Mouse (Mus musculus) midbrain, embryonic 10.5 days (tissue): ENCODE measurements around the gene Map2k5. TPM values are rescaled to one million over a fixed set of nuclear protein-coding genes. Genes with fewer than 3 reads are reported as not detected.

Experiments used
- DNase-seq: peaks from one replicate; pipeline ENCODE4 v3.0.0-alpha.2; 2017; ENCODE audit warnings: low spot score
- H3K27ac ChIP-seq: fragments of 300-500 bp; sonication (generic); replicated peaks from 2 replicates; pipeline ENCODE4 v1.5.1; 2016; ENCODE audit warnings: mild to moderate bottlenecking
- H3K27me3 ChIP-seq: fragments of 300-500 bp; sonication (generic); 2 replicates; pipeline ENCODE4 v1.6.1; 2016; ENCODE audit warnings: low read depth, mild to moderate bottlenecking; ENCODE audit not compliant: poor library complexity, severe bottlenecking
- H3K36me3 ChIP-seq: fragments of 300-500 bp; sonication (generic); 2 replicates; pipeline ENCODE4 v1.6.1; 2016; ENCODE audit warnings: mild to moderate bottlenecking, moderate library complexity
- H3K4me1 ChIP-seq: fragments of 300-500 bp; sonication (generic); 2 replicates; pipeline ENCODE4 v1.6.1; 2016
- H3K4me3 ChIP-seq: fragments of 300-500 bp; sonication (generic); 2 replicates; pipeline ENCODE4 v1.5.1; 2016; ENCODE audit warnings: mild to moderate bottlenecking, moderate library complexity
- H3K9me3 ChIP-seq: fragments of 300-500 bp; sonication (generic); replicated peaks from 2 replicates; pipeline ENCODE4 v1.6.1; 2016; ENCODE audit warnings: mild to moderate bottlenecking
- WGBS: fragments of 180-500 bp; shearing (Covaris S2); methylation state at CpG from one replicate; pipeline ENCODE4 v1.1.7; 2016; 5-methylcytosine and 5-hydroxymethylcytosine counted together
- polyA plus RNA-seq: library from polyadenylated mRNA; unstranded; fragments of >200 nt; fragmentation: Nextera tagmentation; extraction: Ambion mirVana; gene quantifications from 2 replicates; pipeline ENCODE4 v1.2.1, GENCODE M21; 2016

Map2k5 gene
- polyA plus RNA-seq = 32.9 and 36.1 TPM in 2 replicates

DNA sequence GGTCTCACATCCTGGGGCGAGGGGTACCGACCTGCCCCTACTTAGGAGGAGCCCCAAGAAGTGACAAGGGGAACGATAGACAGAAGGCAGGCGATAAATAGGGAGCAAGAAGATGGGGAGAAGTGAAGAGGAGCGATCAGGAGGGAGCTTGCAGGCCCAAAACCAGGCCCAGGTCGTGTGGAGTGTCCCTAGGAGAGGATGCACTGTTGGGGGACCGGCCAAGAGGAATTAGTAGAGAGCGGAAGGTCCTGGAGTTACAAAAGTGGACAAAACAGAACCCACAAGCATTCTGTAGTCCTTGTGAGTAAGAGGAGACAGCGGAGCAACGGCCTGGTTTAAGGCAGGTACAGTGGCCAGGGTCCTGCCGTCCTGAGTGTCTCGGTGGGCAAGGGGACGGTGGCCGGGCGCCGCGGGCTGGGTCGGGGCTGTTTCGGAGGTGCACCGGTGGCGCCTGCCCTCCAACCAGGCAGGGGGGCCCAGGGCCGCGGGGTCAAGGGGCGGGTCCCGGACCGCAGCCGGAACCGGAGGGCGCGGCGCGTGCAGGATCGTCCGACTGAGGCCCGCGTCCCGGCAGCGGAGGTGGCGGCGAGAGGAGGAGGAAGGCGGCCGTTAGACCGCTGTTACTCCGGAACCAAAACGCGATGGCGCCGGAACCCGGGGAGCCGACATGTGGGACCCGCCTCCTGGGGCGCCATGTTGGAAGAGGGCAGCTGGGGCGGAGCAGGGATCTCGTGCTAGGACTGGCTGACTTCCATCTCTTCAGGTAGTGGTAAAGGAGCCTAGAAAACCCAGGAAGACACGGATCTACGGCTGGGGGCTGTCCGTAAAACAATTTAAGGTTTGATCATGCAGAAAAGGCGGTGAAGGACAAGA lies at the start of gene Map2k5:
Map2k5 (minus strand) TSS at position 633 of the 873 bp plus-strand sequence.
- H3K27ac ChIP-seq = peak within 1 kb of the TSS; percentile 96
- WGBS = 1% methylated on average over 57 of the region's 58 CpGs

DNA sequence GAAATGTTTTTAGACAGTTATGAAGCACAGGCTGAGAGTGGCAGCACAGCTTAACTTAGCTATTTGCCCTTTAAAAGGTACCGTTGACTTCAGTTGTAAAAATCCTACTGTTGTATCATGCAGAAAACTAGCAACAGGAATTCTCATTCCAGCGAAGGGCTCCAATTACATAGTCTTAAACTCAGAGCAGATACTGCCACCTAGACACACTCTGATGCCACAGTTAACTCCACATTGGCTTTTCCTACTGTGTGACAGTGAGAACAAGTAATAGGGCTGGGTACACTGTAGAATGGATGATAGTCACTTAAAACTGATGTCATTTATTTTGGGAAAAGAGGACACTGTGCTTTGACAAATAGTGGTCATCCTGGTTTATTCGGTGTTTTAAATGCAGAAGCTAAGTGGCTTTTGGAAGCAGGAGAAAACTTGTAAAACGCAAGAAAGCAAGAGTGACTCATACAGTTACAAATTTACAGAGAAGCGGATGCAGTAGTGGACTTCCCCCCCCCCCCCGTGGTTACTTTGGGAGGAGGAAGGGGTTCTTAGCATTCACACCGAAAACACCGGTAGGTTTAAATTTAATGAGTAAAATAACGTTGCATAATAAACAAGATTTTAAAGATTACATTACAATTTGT lies 43.5 kb upstream of the Map2k5 start:
- H3K27ac ChIP-seq = no peak overlapping the region
- DNase-seq = no peak
- no peaks in the 10 kb centered on the region for H3K36me3 ChIP-seq
- 72% methylated on average over 9 of the region's 9 CpGs for WGBS
- no peaks in the 10 kb centered on the region for H3K27me3 ChIP-seq
- no peak overlapping the region for H3K4me3 ChIP-seq
- no peaks in the 10 kb centered on the region for H3K9me3 ChIP-seq
- peaks cover 12% of the 10 kb centered on the region for H3K4me1 ChIP-seq

More for the DNA sequence above, at the start of gene Map2k5:
- Histone ChIP-seq H3K9me3 (no peaks in the 10 kb centered on the region), H3K4me3 (peak within 1 kb of the TSS; percentile 79), H3K27me3 (no peaks in the 10 kb centered on the region), H3K36me3 (peaks cover 18% of the 10 kb centered on the region), H3K4me1 (peaks cover 32% of the 10 kb centered on the region)
- DNase-seq = peak; percentile 89

DNA sequence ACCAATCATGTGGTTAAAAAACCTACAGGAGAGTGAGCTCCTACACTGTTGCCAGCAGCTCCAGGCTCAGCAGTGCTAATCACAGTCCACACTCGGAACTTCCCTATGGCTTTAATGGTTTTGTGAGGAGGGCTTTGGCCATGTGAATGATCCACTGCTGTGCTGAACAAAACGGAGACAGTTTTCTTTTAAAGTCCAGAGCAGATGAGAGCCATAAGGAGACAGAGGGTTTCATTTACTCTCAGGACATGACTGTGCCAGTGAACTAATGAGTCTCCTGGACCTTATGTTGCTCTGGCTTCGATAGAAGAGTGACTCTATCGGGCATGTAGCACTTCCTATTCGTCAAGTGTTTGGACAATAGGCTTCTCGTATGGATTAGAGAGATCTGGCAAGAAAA lies 42.7 kb upstream of the Map2k5 start:
- H3K4me1 ChIP-seq = peaks cover 12% of the 10 kb centered on the region
- no peaks in the 10 kb centered on the region for H3K9me3 ChIP-seq
- H3K27me3 ChIP-seq = no peaks in the 10 kb centered on the region
- no peaks in the 10 kb centered on the region for H3K36me3 ChIP-seq
- H3K4me3 ChIP-seq = no peak overlapping the region
- DNase-seq = no peak
- no peak overlapping the region for H3K27ac ChIP-seq
- 25% methylated on average over 6 of the region's 6 CpGs for WGBS

GRCm38 (mm10) chr9:63400176-63400575 lies 22.5 kb upstream of the Map2k5 start:
- no peaks in the 10 kb centered on the region for H3K27me3 ChIP-seq
- no peak overlapping the region for H3K4me3 ChIP-seq
- H3K27ac ChIP-seq = no peak overlapping the region
- WGBS = 86% methylated on average over 1 of the region's 1 CpGs
- H3K9me3 ChIP-seq = no peaks in the 10 kb centered on the region
- H3K4me1 ChIP-seq = peaks cover 36% of the 10 kb centered on the region
- H3K36me3 ChIP-seq = no peaks in the 10 kb centered on the region
- no peak for DNase-seq

GRCm38 (mm10) chr9:63399463-63399815 lies 21.7 kb upstream of the Map2k5 start:
- Histone ChIP-seq H3K4me3 (peak overlapping the region; percentile 84), H3K27me3 (no peaks in the 10 kb centered on the region), H3K4me1 (peaks cover 36% of the 10 kb centered on the region), H3K9me3 (no peaks in the 10 kb centered on the region), H3K36me3 (no peaks in the 10 kb centered on the region), H3K27ac (peak overlapping the region; percentile 95)
- no peak for DNase-seq
- WGBS = 3% methylated on average over 8 of the region's 8 CpGs

DNA sequence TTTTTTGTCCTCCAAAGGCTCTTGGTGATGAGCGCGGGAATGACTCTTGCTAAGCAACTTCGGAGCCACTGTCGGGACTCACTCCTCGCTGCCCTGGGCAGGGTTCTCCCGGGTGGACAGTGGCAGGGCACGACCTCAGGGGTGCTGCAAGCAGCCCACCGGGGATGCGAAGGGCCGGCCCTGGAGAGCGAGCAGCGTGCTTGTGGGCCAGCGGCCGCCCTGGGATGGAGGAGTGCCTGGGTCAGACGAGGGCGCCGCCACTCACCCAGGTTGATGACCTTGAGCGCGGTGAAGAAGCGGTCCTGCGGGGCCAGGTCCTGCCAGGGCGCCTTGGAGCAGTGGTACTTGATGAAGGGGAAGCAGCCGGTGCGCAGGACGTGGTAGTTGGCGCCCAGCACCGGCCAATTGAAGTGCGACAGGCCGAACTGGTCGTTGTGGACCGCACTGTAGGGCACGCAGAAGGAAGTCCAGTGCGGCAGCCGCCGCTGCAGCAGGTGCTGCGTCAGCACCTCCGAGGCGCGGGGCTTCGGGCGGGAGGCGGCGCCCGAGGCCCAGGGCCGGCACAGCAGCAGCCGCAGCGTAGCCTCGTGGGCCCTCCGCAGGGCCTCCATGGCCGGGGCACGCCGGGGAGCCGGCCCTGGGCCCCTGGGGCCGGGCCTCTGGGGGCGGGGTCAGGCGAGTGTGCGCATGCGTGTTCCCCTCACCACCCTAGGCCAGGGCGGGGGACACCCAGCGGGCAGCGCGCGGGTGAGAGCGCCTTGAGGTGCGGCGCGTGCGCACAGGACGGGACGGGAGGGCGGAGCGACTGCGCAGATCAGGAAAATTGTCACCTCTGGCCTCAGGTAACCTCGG lies 21.1 kb upstream of the Map2k5 start, which contains the start of gene 2300009A05Rik:
2300009A05Rik (minus strand) TSS at position 636 of the 852 bp plus-strand sequence.
- Histone ChIP-seq H3K27ac (peak within 1 kb of the TSS; percentile 95), H3K4me3 (peak within 1 kb of the TSS; percentile 84), H3K36me3 (no peaks in the 10 kb centered on the region), H3K4me1 (peaks cover 36% of the 10 kb centered on the region), H3K9me3 (no peaks in the 10 kb centered on the region), H3K27me3 (no peaks in the 10 kb centered on the region)
- DNase-seq = peak; percentile 93
- under 1% methylated on average over 74 of the region's 74 CpGs for WGBS

GRCm38 (mm10) chr9:63395612-63396011 lies 17.9 kb upstream of the Map2k5 start:
- WGBS = 89% methylated on average over 7 of the region's 7 CpGs
- Histone ChIP-seq H3K36me3 (no peaks in the 10 kb centered on the region), H3K27me3 (no peaks in the 10 kb centered on the region), H3K27ac (no peak overlapping the region), H3K9me3 (no peaks in the 10 kb centered on the region), H3K4me1 (peaks cover 36% of the 10 kb centered on the region), H3K4me3 (no peak overlapping the region)
- DNase-seq = no peak

DNA sequence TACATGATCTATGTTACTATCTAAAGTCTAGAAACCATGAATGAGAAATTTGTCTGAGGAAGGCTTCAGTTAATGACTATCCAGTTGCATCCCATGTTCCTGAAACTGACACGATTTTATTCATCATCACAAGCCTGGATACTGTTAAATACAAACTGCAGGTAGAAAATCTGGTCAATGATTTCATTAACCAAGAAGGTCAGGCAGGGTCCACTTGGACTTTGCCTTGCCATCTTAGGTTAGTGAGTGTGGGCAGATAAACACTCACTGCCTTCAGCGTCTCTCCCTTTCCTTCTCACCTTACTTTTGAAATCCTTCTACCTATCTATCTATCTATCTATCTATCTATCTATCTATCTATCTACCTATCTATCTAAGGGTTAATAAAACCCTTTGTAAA lies 13.6 kb upstream of the Map2k5 start:
- Histone ChIP-seq H3K36me3 (no peaks in the 10 kb centered on the region), H3K27me3 (no peaks in the 10 kb centered on the region), H3K9me3 (no peaks in the 10 kb centered on the region), H3K27ac (no peak overlapping the region), H3K4me1 (peaks cover 5% of the 10 kb centered on the region; the same call in 1 of the 2 replicates), H3K4me3 (no peak overlapping the region)
- no peak for DNase-seq
- 75% methylated on average over 2 of the region's 2 CpGs for WGBS

GRCm38 (mm10) chr9:63382761-63383160 lies 5.1 kb upstream of the Map2k5 start:
- H3K27me3 ChIP-seq = no peaks in the 10 kb centered on the region
- WGBS = 90% methylated on average over 4 of the region's 4 CpGs
- DNase-seq = no peak

DNA sequence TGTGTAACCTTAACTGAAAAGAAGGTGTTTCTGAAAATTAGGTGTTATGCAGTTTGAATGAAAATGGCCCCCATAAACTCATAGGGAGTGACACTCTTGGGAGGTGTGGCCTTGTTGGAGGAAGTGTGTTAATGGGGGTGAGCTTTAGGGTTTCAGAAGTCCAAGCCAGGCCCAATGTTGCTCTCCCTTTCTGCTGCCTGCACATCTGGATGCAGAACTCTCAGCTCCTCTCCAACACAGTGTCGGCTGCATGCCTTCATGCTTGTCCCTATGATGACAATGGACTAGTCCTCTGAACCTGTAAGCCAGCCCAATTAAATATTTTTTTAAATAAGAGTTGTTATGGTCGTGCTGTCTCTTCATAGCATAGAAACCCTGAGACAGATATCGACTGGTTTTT lies 2.6 kb upstream of the Map2k5 start:
- H3K9me3 ChIP-seq = no peaks in the 10 kb centered on the region
- DNase-seq = no peak

More at GRCm38 (mm10) chr9:63382761-63383160, 5.1 kb upstream of the Map2k5 start:
- Histone ChIP-seq H3K36me3 (no peaks in the 10 kb centered on the region), H3K27ac (no peak overlapping the region), H3K9me3 (no peaks in the 10 kb centered on the region), H3K4me3 (no peak overlapping the region), H3K4me1 (peaks cover 6% of the 10 kb centered on the region)

DNA sequence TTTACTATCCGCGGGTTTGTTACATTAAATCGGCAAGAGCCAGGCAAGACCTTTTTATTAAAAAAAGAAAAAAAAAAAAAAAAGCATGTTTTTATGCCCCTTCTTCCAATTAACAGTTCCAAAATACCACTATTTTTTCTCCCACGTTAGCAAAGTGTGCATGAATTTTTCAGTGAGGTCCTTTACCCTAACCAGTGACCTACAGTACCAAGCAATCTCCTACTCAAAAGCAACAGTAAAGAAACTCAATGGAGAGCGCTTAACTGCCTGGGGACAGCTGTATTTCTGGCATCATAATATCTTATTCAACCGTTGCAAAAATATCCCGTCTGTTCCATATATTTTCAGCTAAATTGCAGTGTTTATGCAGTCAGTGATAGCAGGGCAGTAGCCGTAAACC lies 472 bp upstream of the Map2k5 start:
- Histone ChIP-seq H3K27ac (peak overlapping the region; percentile 96), H3K4me3 (peak overlapping the region; percentile 79), H3K9me3 (no peaks in the 10 kb centered on the region), H3K4me1 (peaks cover 32% of the 10 kb centered on the region), H3K27me3 (no peaks in the 10 kb centered on the region), H3K36me3 (peaks cover 16% of the 10 kb centered on the region)
- no peak for DNase-seq
- WGBS = 22% methylated on average over 8 of the region's 8 CpGs

More for the DNA sequence above, 2.6 kb upstream of the Map2k5 start:
- no peaks in the 10 kb centered on the region for H3K27me3 ChIP-seq
- H3K27ac ChIP-seq = no peak overlapping the region
- WGBS = 80% methylated on average over 3 of the region's 3 CpGs
- H3K36me3 ChIP-seq = no peaks in the 10 kb centered on the region
- H3K4me1 ChIP-seq = peaks cover 25% of the 10 kb centered on the region
- H3K4me3 ChIP-seq = no peak overlapping the region

DNA sequence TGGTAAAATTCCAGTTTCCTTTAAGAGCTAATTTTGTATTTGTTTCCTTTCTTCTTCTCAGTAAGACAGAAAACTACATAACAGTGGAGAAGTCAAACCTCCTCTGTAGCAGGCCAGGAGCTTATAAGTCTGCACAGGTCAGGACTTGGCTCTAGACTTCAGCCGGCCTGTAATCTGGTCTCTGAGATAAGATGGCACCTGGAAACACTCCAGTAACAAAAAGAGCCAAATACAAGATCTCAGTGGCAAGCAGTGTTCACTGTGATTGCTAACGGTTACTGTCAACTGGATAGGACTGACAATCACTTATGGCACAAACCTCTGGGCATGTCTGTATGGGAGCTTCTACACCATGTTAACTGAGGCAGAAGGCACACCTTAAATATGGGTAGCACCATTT lies 4.4 kb downstream of the Map2k5 start:
- no peaks in the 10 kb centered on the region for H3K27me3 ChIP-seq
- peaks cover 46% of the 10 kb centered on the region for H3K36me3 ChIP-seq
- WGBS = 83% methylated on average over 2 of the region's 2 CpGs
- H3K4me3 ChIP-seq = no peak overlapping the region
- H3K4me1 ChIP-seq = peaks cover 28% of the 10 kb centered on the region
- no peak overlapping the region for H3K27ac ChIP-seq
- DNase-seq = no peak
- H3K9me3 ChIP-seq = no peaks in the 10 kb centered on the region
